In genomic region chr5:50303859-50304480, GRCm38 (mm10) we compare ENCODE assay signal across 31 mouse cellular contexts.
"Had no signal": no experiment of that assay in that cellular context is flagged by ENCODE, and none has a peak within 500 bp of the region (broad histone marks: within the 10 kb centered on the region; RNA-seq: fewer than 3 reads in every experiment).

No protein-coding gene starts in this region.

- ATAC-seq: hindbrain, embryonic 16.5 days; hindbrain, postnatal 0 days; inflammation-experienced regulatory T-cells, adult 6 months; intestine, embryonic 15.5 days; intestine, embryonic 16.5 days; intestine, postnatal 0 days had no signal

- H3K4me2 ChIP-seq: heart, embryonic 11.5 days; heart, embryonic 12.5 days; heart, embryonic 13.5 days; heart, embryonic 15.5 days; hindbrain, embryonic 12.5 days; hindbrain, embryonic 13.5 days; hindbrain, embryonic 14.5 days; hindbrain, embryonic 15.5 days; intestine, embryonic 15.5 days had no signal

- H3K4me3 ChIP-seq: heart, adult 2 months; heart, embryonic 10.5 days; heart, embryonic 12.5 days; heart, embryonic 13.5 days; heart, embryonic 15.5 days; hindbrain, embryonic 10.5 days; hindbrain, embryonic 12.5 days; hindbrain, embryonic 13.5 days; hindbrain, embryonic 15.5 days; intestine, embryonic 15.5 days; layer of hippocampus, adult 2 months; left cerebral cortex, adult 2 months had no signal

- DNase-seq: heart, adult 2 months; heart, postnatal 10 days; heart, postnatal 14 days; heart, postnatal 36 days; heart, postnatal 4 days; kidney, adult 2 months; kidney, adult 9 months; kidney, postnatal 10 days; kidney, postnatal 14 days; kidney, postnatal 36 days; kidney, postnatal 4 days; layer of hippocampus, adult 9-11 months; layer of hippocampus, postnatal 36 days had no signal

- H3K27ac ChIP-seq: heart, adult 2 months; heart, embryonic 10.5 days; heart, embryonic 13.5 days; heart, embryonic 15.5 days; hindbrain, embryonic 10.5 days; hindbrain, embryonic 12.5 days; hindbrain, embryonic 13.5 days; hindbrain, embryonic 14.5 days; hindbrain, embryonic 15.5 days; hindbrain, postnatal 0 days; intestine, embryonic 15.5 days; layer of hippocampus, adult 2 months; left cerebral cortex, adult 2 months had no signal

- H3K36me3 ChIP-seq: heart, embryonic 10.5 days; heart, embryonic 12.5 days; heart, embryonic 13.5 days; heart, embryonic 15.5 days; hindbrain, embryonic 10.5 days; hindbrain, embryonic 12.5 days; hindbrain, embryonic 13.5 days; hindbrain, embryonic 15.5 days; intestine, embryonic 15.5 days had no signal

- H3K9ac ChIP-seq: heart, embryonic 12.5 days; heart, embryonic 13.5 days; heart, embryonic 15.5 days; hindbrain, embryonic 12.5 days; hindbrain, embryonic 13.5 days; hindbrain, embryonic 14.5 days; hindbrain, embryonic 15.5 days; intestine, embryonic 15.5 days had no signal

- H3K4me1 ChIP-seq: heart, embryonic 10.5 days; heart, embryonic 12.5 days; heart, embryonic 13.5 days; heart, embryonic 15.5 days; hindbrain, embryonic 10.5 days; hindbrain, embryonic 12.5 days; hindbrain, embryonic 13.5 days; hindbrain, embryonic 15.5 days; intestine, embryonic 15.5 days had no signal

- H3K27me3 ChIP-seq: heart, embryonic 12.5 days; heart, embryonic 13.5 days; heart, embryonic 15.5 days; hindbrain, embryonic 12.5 days; hindbrain, embryonic 13.5 days; hindbrain, embryonic 15.5 days; intestine, embryonic 15.5 days had no signal

- H3K9me3 ChIP-seq: heart, embryonic 10.5 days; heart, embryonic 12.5 days; heart, embryonic 13.5 days; heart, embryonic 15.5 days; hindbrain, embryonic 10.5 days; hindbrain, embryonic 12.5 days; hindbrain, embryonic 13.5 days; hindbrain, embryonic 15.5 days; intestine, embryonic 15.5 days had no signal
